Mouse (Mus musculus) MEL (cell line): Measurements from ENCODE around the gene Npy5r. TPM values are rescaled to one million over a fixed set of nuclear protein-coding genes. Genes with fewer than 3 reads are reported as not detected.

Experiments
- DNase-seq: peaks from one replicate; pipeline ENCODE4 v3.0.0; 2011; ENCODE audit warnings: low read depth, low spot score
- H3K27ac ChIP-seq: 2 replicates; pipeline ENCODE4 v1.5.1; 2012; ENCODE audit warnings: low read depth, mild to moderate bottlenecking, control low read depth, low read length, moderate library complexity; ENCODE audit not compliant: control insufficient read depth
- H3K27me3 ChIP-seq, 2 experiments: fragments of 150-350 bp in 1 of 2; sonication (generic) in 1 of 2; 2 replicates each; pipeline ENCODE4 v1.6.1; 2012; ENCODE audit warnings: low read length in 2 of 2, mild to moderate bottlenecking in 2 of 2, improper control_type of control experiment in 1 of 2, moderate library complexity in 1 of 2; ENCODE audit not compliant: insufficient read depth in 2 of 2, control insufficient read depth in 1 of 2
- H3K36me3 ChIP-seq, 2 experiments: 2 replicates each; pipeline ENCODE4 v1.6.1; 2012 to 2014; ENCODE audit warnings: low read length in 2 of 2, improper control_type of control experiment in 1 of 2, inconsistent platforms in 1 of 2, mild to moderate bottlenecking in 1 of 2; ENCODE audit not compliant: insufficient read depth in 2 of 2, control insufficient read depth in 1 of 2
- H3K4me1 ChIP-seq, 2 experiments: fragments of 150-350 bp in 1 of 2; sonication (generic) in 1 of 2; 2 replicates each; pipeline ENCODE4 v1.6.1; 2012; ENCODE audit warnings: low read length in 2 of 2, improper control_type of control experiment in 1 of 2, mild to moderate bottlenecking in 1 of 2; ENCODE audit not compliant: insufficient read depth in 2 of 2, control insufficient read depth in 1 of 2
- H3K4me3 ChIP-seq, 2 experiments: fragments of 150-350 bp in 1 of 2; sonication (generic) in 1 of 2; 2 replicates each; pipeline ENCODE4 v1.5.1; 2012; ENCODE audit warnings: low read depth in 2 of 2, low read length in 2 of 2, mild to moderate bottlenecking in 2 of 2, moderate library complexity in 2 of 2, control low read depth in 1 of 2, improper control_type of control experiment in 1 of 2; ENCODE audit not compliant: control insufficient read depth in 1 of 2, insufficient read depth in 1 of 2
- H3K79me2 ChIP-seq: 2 replicates; pipeline ENCODE4 v1.6.1; 2012; ENCODE audit warnings: mild to moderate bottlenecking, low read length, moderate library complexity; ENCODE audit not compliant: control insufficient read depth, poor library complexity, insufficient read depth
- H3K9ac ChIP-seq: 2 replicates; pipeline ENCODE4 v1.6.1; 2012; ENCODE audit warnings: low read depth, mild to moderate bottlenecking, control low read depth, low read length, moderate library complexity; ENCODE audit not compliant: control insufficient read depth, poor library complexity, severe bottlenecking
- H3K9me3 ChIP-seq: fragments of 150-350 bp; sonication (generic); replicated peaks from 2 replicates; pipeline ENCODE4 v1.6.1; 2012; ENCODE audit warnings: mild to moderate bottlenecking, low read length, improper control_type of control experiment, moderate library complexity; ENCODE audit not compliant: insufficient read depth
- BHLHE40 ChIP-seq: IDR thresholded peaks from 2 replicates; pipeline ENCODE4 v1.6.1; 2012; ENCODE audit warnings: low read depth, mild to moderate bottlenecking, inconsistent platforms, low read length, improper control_type of control experiment, borderline replicate concordance
- CHD1 ChIP-seq: IDR thresholded peaks from 2 replicates; pipeline ENCODE4 v1.6.1; 2012; ENCODE audit warnings: low read depth, mild to moderate bottlenecking, inconsistent platforms, low read length, improper control_type of control experiment
- E2F4 ChIP-seq: IDR thresholded peaks from 2 replicates; pipeline ENCODE4 v1.6.1; 2011; ENCODE audit warnings: low read depth, low read length, improper control_type of control experiment, borderline replicate concordance
- EP300 ChIP-seq, 2 experiments: IDR thresholded peaks; 2 replicates each; pipeline ENCODE4 v1.6.1; 2011; ENCODE audit warnings: improper control_type of control experiment in 2 of 2, low read length in 2 of 2, low read depth in 1 of 2, mild to moderate bottlenecking in 1 of 2
- ETS1 ChIP-seq: IDR thresholded peaks from 2 replicates; pipeline ENCODE4 v1.6.1; 2012; ENCODE audit warnings: low read depth, mild to moderate bottlenecking, inconsistent platforms, low read length, improper control_type of control experiment, moderate library complexity
- GABPA ChIP-seq: IDR thresholded peaks from 2 replicates; pipeline ENCODE4 v1.6.1; 2012; ENCODE audit warnings: low read depth, mild to moderate bottlenecking, inconsistent platforms, low read length, improper control_type of control experiment, moderate library complexity
- GATA1 ChIP-seq: IDR thresholded peaks from 2 replicates; pipeline ENCODE4 v1.6.1; 2011; ENCODE audit warnings: low read depth, low read length, improper control_type of control experiment
- HCFC1 ChIP-seq: IDR thresholded peaks from 2 replicates; pipeline ENCODE4 v1.6.1; 2012; ENCODE audit warnings: low read depth, mild to moderate bottlenecking, inconsistent platforms, low read length, improper control_type of control experiment, moderate library complexity
- MAFK ChIP-seq: IDR thresholded peaks from 2 replicates; pipeline ENCODE4 v1.6.1; 2011; ENCODE audit warnings: low read depth, mild to moderate bottlenecking, low read length, improper control_type of control experiment, borderline replicate concordance
- MAZ ChIP-seq: IDR thresholded peaks from 2 replicates; pipeline ENCODE4 v1.6.1; 2012; ENCODE audit warnings: low read depth, mild to moderate bottlenecking, inconsistent platforms, low read length, improper control_type of control experiment
- MXI1 ChIP-seq: IDR thresholded peaks from 2 replicates; pipeline ENCODE4 v1.6.1; 2011; ENCODE audit warnings: mild to moderate bottlenecking, low read depth, low read length, improper control_type of control experiment
- MYB ChIP-seq: IDR thresholded peaks from 2 replicates; pipeline ENCODE4 v1.6.1; 2011; ENCODE audit warnings: mild to moderate bottlenecking, low read depth, low read length, improper control_type of control experiment
- TCF12 ChIP-seq: IDR thresholded peaks from 2 replicates; pipeline ENCODE4 v1.6.1; 2014; ENCODE audit warnings: low read depth, mild to moderate bottlenecking, inconsistent platforms, low read length, improper control_type of control experiment, moderate library complexity
- USF1 ChIP-seq: IDR thresholded peaks from 2 replicates; pipeline ENCODE4 v1.6.1; 2014; ENCODE audit warnings: low read depth, mild to moderate bottlenecking, inconsistent platforms, low read length, improper control_type of control experiment, moderate library complexity
- ZC3H11A ChIP-seq: IDR thresholded peaks from 2 replicates; pipeline ENCODE4 v1.6.1; 2012; ENCODE audit warnings: low read depth, mild to moderate bottlenecking, inconsistent platforms, low read length, improper control_type of control experiment
- ZMIZ1 ChIP-seq: IDR thresholded peaks from 2 replicates; pipeline ENCODE4 v1.6.1; 2012; ENCODE audit warnings: low read depth, mild to moderate bottlenecking, inconsistent platforms, low read length, improper control_type of control experiment, moderate library complexity
- ZNF384 ChIP-seq: IDR thresholded peaks from 2 replicates; pipeline ENCODE4 v1.6.1; 2012; ENCODE audit warnings: low read depth, mild to moderate bottlenecking, inconsistent platforms, low read length, improper control_type of control experiment
- polyA plus RNA-seq, 2 experiments: library from polyadenylated mRNA; stranded (reverse) in 1 of 2; unstranded in 1 of 2; fragments of >175 nt in 1 of 2; fragments of >200 nt in 1 of 2; gene quantifications; 2 replicates each; pipeline versions ENCODE4 v1.2.1 to v1.2.4; 2012; ENCODE audit warnings: low replicate concordance in 2 of 2, low read depth in 1 of 2; ENCODE audit not compliant: insufficient read length in 2 of 2, insufficient read depth in 1 of 2, missing spikeins in 1 of 2
- total RNA-seq: library from RNA; depleted of rRNA; stranded (reverse); fragments of 300-350 nt; gene quantifications from 2 replicates; pipeline ENCODE4 v1.2.3, GENCODE M21; 2012; rRNA removed

Npy5r gene
- total RNA-seq (not detected in 2 replicates), polyA plus RNA-seq (not detected)

DNA sequence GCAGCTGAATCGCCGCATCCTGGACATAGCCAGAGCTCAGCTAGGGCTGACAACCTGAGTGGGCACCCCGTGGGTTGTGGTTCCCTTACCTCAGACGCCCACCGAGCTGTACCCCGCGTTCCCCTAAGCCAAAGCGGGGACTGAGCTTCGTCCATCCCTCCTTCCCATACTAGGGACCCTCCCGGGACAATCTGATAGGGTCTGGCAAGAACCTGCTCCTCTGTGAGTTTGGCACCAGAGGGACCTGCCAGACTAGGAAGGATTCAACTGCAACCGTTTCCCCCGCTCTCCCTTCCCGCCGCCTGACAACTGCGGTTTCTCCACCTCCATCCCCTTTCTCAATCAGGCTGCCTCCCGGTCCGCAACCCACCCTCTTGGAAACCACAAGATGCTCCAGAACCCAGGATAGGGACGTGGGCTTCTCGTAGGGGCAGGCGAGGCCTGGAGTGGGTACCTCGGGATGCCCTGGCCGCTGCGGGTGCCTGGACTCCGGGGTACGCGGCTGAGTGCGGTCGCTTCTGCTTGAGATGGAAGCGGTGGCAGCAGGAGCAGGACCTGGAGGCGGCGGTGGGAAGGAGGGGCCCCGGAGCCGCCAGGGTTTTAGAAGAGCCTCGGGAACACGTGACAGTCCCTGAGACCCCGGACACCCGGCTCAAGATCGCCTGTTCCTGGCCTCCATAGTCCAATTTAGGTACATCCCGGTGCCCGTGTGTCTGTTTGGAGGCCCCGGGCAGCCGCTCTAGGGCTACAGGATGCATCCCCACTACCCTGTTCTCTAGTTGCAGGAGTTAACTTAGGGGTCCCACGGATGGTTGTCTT, at the start of gene Npy5r:
Gene Npy5r, minus strand, starts transcription at position 618 of the 819 bp plus-strand sequence.
- no peak within 1 kb of the TSS for H3K27ac ChIP-seq
- H3K9ac ChIP-seq, result no peak within 1 kb of the TSS
- TF ChIP-seq USF1 (no peak), MAFK (no peak), ZC3H11A (no peak), ZMIZ1 (no peak), EP300 (IDR thresholded peaks at IDR 0.05; ENCODE audit: low read depth in 1 of 2, low read length in 2 of 2) (no peak), CHD1 (no peak)
- H3K4me1 ChIP-seq, result no peaks in the 10 kb centered on the region
- no peaks in the 10 kb centered on the region for H3K36me3 ChIP-seq
- H3K9me3 ChIP-seq, result no peaks in the 10 kb centered on the region
- no peak within 1 kb of the TSS for H3K4me3 ChIP-seq
- DNase-seq, result no peak
- no peaks in the 10 kb centered on the region for H3K79me2 ChIP-seq
- no peaks in the 10 kb centered on the region for H3K27me3 ChIP-seq

GRCm38 (mm10) chr8:66731957-66732356, 44.0 kb upstream of the Npy5r start:
- no peak overlapping the region for H3K4me3 ChIP-seq
- H3K27ac ChIP-seq, result no peak overlapping the region
- no peak overlapping the region for H3K9ac ChIP-seq
- no peaks in the 10 kb centered on the region for H3K4me1 ChIP-seq
- H3K79me2 ChIP-seq, result no peaks in the 10 kb centered on the region
- no peaks in the 10 kb centered on the region for H3K9me3 ChIP-seq
- no peaks in the 10 kb centered on the region for H3K27me3 ChIP-seq
- no peaks in the 10 kb centered on the region for H3K36me3 ChIP-seq
- no peak for TF ChIP-seq MXI1
- no peak for TF ChIP-seq TCF12
- no peak for TF ChIP-seq HCFC1
- no peak for TF ChIP-seq E2F4
- no peak for TF ChIP-seq MAZ
- TF ChIP-seq ETS1, result no peak
- TF ChIP-seq GATA1, result no peak
- TF ChIP-seq MYB, result no peak
- TF ChIP-seq EP300 (IDR thresholded peaks at IDR 0.05; ENCODE audit: low read depth in 1 of 2, low read length in 2 of 2), result no peak
- no peak for TF ChIP-seq GABPA
- no peak for TF ChIP-seq BHLHE40
- no peak for TF ChIP-seq ZNF384
- no peak for DNase-seq
